Mouse (Mus musculus) thymus, postnatal 4 days (tissue): ENCODE measurements at regions not wholly inside any gene's neighbourhood (a gene's known extent, or its start where the extent isn't known, plus 50 kb on each side); places are given as distances from the start of the nearest gene placed in this dataset.

Experiments used
- DNase-seq: peaks from one replicate; pipeline ENCODE4 v3.0.0; 2021

DNA sequence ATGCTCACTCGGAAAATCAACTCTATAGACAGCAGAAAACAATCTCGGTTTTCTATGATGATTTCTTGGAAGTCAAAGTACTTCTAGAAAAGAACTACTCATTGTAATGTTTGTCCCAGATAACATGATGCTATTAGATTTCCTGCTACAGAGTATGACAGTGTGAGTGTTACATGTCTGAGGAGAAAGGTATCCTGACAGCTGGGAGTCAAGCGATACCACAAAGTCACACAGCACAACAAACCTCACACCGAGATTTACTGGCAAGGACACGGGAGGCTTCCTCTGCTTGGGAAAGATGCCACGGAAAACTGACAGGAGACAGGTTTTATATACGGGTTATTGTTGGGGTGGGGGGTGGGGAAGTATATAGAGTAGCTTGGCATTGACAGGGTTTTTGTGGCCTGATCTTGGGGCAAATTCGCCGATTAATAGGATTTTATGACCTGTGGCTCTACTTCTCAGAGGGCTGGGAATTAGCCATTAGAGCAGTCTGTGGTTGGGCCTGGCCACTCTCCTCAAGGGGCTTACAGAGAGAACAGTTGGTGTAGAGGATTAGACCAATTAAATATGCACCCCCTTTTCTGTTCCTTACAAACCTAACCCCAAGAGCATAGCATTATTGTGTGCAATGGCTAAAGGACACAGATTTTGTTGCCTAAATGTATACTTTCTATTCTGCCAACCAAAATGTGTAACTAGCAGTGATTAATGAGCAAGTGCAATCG, 209.2 kb upstream of the Sfrp2 start:
- no peak for DNase-seq

DNA sequence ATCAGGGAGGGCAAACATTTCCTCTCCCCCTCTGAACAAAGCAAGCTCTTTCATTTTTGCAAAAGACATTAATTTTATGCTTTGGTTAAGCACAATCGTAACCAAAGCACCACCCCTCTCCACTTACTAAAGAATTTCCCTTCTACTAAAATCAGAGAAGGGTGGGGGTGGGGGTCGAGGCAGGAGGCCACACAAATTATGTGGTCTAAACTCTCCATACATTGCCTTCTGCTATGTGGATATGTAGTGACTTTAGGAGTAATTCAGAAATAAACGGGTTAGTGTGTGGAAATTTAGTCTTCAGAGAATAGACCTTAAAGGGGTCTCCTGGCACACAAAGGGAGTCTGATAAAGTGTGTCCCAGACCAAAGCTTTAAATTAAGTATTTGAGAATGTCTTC, 204.1 kb upstream of the Sfrp2 start:
- DNase-seq = no peak

DNA sequence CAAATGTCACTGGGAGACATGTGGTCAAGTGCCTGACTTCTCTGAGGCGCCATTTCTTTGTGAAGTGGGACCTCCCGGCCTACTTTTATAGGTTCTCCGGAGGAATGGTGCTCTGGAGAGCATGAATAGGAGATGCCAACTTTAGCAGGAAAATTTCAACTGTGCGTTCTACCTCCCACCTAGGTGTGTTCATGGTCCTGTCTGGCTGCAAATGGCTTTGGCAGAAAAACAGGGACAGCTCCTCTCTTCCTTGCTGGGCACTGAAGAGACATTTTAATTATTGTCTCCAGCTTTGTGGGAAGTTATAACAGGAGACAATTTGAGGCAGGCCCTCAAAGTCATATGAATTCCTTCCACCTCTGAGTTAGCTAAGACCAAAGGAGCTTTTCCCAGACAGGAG, 190.6 kb upstream of the Sfrp2 start:
- DNase-seq = no peak

DNA sequence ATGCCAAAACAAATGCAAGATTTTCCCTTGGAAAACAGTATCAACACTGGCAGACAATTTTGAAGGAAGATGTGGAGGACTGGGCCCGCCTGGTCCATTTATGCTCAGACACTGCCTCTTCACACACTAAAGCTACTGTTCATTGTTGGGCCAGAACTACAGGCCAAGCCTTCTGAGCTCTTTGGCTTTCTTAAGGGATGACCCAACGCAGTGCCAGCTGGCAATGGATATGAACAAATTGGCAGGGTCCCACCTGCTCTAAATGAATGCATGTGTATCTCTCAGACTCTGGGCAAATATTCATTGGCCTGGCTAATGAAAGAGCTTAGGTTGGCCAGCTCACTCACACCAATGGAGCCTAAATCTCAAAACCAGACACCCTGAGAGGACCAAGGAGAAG, 190.0 kb upstream of the Sfrp2 start:
- no peak for DNase-seq

DNA sequence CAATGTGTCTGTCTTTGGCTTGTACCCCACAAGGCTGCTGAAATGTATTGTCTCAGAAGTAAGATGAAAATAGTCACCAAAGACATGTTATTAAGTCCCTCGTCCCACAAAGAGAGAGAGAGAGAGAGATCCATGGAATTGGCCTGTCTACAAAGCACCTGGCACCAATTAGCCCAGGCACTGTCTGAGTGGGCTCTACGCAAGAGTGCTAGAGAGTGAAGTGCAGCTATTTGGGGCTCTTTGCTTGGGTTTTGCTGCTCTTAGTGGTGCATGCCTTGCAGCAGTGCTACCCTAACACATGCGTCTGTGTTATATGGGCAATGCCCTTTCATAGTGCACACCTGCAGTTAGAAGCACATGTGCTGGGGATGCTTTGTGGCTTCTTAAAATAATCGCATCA, 185.4 kb upstream of the Sfrp2 start:
- DNase-seq = no peak

DNA sequence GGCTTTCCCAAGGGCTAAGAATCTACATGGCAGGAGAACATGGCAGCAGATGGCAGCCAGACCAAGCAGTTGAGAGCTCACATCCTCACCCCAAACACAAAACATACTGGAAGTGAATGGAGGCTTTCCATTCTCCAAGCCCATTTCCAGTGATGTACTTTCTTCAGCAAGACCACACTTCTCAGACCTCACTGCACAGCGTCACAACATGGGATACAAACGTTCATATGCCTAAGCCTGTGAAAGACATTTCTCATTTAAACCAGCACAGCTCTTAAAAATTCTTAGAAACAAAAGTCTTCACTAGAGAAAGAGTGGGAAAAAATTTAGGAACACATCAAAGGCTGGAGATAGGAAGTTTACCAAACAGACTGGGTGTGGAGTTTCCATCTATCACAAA, 183.9 kb upstream of the Sfrp2 start:
- DNase-seq = no peak

DNA sequence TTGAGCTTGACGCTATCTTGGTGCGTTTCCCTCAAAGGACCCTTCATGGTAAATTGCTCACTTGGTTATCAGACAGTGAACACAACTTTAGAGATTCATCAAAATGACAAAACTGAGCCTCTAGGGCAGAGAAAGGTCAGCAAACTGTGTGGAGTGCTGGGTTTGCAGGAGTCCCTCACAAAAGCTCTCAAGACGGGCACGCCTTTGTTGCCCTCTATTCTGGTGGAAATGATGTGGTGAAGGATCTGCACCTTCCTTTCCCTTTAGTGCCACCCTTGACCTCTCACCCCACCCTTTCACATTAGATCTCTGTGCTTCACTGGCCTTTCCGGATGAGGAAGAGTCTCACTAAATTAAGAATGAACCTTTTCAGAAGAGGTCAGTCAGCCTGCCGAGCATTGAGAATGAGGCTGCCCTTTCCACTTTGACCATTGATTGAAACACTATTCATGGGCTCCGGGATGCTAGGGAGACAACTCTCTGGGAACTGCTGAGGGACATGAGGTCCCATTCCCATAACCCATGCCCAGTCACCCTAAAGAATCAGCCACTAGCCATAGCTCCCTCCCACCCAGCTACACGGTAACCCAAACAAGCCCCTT, 182.9 kb upstream of the Sfrp2 start:
- no peak for DNase-seq

DNA sequence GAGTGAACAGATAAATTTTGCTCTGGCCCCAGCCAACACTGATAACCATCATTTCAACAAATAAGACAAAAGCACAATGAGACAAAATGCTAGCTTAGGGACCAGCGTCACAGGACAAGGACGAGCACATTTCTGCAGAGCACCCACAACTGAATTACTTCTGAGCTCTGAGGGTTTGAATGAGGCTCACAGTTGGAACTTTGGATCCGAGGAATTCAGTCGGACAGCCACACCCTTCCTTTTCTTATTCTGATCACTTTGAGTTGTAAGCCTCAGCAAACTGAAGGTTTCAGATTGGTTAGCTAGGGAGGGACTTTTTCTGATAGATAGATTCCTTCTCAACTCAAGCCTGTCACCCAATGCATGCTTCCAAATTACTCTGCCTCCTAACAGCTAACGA, 180.0 kb upstream of the Sfrp2 start:
- DNase-seq = no peak

DNA sequence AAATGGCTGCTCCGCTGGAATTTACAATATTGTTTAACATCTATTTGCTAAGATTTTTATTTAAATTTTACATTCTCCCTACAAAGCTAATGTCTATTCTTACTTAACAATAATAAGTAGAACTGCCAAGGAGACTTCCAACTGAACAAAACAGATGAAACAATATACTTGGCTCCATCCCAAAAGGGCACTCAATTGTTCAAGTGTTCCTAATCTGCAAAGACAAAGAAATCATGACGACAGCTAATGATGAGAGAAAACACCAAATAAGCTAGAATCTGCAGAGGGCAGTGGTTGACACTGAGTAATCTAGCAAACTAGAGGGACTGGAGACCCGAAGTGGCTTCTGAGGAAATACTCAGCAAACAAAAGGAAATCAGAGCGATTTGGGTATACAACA, 179.6 kb upstream of the Sfrp2 start:
- DNase-seq = no peak

DNA sequence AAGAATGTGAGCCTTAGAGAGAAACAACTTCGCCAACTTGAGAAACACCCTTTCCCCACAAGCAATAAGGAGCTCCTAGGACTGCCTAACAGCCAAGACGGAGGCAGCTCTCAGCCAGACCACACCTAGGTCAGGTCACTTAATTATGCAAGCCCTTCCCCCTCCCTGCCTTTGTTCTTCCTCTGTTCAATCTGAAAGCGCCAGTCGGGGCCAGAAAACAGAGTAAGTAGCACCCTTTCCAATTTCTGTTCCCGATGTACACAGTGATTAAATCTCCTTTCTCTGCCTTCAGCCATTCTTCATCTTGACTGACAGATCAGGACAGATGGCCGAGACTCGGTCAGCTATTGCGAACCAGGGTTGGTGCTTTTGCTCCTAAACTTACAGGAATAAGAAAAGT, 177.0 kb upstream of the Sfrp2 start:
- DNase-seq = no peak

DNA sequence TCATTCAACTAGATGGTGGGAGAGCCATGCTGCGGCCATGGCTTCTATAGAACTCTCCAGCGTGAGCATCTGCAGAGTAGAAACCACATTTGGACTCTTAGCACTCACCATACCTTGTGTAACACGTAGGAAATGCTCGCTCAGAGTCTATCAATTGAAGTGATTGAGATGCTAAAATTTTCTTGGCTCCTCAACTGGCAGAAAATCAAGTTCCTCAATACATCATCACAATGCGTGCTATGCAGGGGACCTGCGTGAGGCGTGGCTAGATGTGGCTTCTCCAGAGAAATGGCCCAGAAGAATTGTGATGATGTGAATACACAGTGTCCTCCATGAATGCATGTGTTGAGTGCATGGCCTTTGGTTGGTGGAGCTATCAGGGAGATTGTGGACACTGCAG, 174.9 kb upstream of the Sfrp2 start:
- DNase-seq = no peak

DNA sequence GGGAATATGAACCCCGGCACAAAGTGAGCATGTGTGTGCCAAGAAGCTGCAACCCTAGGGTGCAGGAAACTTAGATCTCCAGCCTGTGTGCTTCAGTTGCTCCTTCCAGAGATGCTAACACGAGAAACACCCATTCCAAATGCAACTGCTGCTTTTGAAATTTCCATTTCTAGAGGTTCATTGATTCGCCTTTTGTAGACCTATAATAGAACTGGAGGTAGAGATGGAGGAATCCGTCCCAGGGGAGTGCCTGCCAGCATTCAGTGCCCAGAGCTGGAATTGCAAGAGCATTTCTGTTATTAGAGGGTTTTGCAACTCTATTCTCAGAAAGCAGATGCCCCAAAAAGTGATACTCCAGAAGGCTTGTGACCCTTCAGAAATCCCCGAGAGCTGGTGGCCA, 172.8 kb upstream of the Sfrp2 start:
- no peak for DNase-seq

DNA sequence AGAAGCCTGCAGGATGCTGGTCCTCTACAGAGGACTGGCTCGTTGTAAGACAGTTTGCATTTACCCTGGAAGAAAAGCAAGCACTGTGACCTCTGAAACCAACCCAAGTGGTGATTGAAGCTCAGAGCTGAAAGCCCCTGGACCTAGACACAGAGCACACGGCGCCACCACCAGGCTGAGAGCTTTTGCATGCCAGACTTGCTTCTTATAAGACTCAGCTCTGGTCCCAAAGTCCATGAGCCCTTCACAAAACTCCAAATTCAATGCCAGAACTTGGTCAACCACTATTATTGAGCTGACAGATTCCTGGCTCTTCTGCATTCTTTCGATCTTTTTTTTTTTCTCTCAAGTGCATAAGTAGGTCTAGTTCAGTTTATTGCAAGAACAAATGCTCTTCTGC, 164.6 kb upstream of the Sfrp2 start:
- no peak for DNase-seq

DNA sequence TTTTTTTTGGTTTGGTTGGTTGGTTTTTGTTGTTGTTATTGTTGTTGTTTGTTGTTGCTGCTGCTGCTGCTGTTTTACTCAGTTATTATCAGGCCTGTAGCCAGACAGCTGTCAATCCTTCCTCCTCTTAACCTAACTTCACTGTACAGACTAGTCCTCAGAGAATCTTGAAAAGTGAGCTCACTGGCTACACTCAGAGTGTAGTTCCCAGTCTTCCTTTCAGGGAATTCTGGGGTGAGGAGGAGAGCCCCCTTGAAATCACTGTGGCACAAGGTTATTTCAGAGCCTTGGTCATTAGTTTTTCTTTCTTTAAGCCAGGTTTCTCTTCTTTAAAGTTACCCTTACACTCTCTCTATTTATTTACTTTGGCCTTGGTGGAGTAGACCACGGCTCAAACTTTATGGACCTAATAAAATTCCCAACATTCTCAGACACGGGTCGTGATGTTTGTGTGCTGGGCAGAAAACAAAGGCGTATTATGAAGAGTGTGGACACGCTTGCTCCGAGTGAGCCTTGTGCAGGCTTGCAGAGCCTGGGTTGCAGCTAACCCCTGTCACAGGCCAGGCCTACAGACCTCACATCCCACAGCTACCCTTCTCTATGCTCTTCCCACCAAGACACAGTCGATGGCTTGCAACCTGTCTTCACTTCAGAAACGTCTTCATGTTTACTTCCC, 156.9 kb upstream of the Sfrp2 start:
- DNase-seq = no peak

DNA sequence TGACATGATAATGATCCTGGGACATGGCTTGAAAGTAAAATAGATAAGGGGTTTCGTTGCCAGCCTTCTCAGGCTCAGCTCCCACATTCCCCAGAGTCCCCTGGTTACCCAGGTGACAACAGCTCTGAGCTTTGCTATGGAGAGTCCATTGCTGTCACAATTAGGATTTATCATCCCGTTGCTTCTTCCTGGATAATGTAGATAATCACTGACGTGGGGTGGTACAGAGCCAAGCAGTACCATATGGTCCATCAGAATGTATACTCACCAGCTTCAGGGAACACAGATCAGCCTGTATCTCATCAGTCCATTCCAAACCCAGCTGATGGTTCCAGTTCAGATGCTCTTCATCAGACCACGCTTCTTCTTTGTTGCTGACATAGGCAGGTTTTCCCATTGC, 145.7 kb upstream of the Sfrp2 start:
- no peak for DNase-seq

DNA sequence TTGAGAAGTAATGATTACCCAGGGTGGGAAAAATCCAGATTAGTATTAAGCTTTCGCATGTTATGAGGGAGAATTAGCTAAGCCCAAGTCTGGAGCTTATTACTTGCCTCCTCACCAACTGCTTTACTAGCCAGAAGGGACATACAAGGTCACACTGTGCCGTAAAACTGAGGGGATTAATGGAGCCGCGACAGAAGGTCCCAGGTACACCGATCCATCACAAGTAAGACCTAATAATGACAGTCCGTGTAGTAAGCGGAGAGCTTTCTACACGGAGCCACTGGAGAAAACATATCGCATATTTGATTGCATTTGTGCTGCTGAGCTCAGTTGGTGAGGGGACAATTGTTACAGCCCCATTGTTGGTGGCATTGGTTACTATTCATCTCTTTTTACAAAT, 133.1 kb upstream of the Sfrp2 start:
- no peak for DNase-seq

DNA sequence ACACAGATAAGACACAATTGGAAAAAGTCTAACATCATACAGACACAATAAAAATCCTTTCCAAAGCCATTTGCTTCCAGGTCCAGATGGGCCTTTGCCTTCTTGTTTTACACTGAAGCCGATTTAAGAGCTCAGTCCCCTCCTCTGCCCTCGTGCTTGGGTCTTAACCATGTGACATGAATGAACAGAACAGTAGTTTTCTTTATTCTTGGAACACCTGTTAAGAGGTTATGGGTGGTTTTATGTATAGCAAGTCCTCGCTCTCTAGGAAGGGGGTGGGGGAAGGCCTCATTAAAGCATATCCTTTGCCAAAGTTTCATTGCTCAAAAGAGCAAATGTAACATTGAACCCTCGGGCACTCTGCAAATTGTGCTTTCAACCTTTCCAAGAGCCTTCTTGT, 125.7 kb upstream of the Sfrp2 start:
- DNase-seq = no peak

DNA sequence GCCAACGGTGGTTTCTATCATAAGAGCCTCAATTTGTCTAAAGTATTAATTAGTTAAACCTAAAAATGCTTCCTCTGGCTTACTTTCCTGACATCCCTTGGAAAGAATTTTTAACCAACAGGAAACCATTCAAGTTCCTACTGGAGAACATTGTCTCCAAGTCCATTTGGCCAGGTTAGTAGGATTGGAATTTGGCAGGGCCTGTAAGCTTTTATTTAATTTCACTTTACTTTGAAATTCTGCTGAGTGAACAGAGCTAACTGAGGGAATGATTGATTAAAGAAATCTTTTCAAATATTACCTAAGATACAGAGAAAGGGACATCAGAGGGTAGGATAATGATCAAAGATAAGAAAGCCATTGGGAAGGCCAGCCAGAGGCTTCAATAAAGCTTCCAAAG, 102.4 kb upstream of the Sfrp2 start:
- no peak for DNase-seq

DNA sequence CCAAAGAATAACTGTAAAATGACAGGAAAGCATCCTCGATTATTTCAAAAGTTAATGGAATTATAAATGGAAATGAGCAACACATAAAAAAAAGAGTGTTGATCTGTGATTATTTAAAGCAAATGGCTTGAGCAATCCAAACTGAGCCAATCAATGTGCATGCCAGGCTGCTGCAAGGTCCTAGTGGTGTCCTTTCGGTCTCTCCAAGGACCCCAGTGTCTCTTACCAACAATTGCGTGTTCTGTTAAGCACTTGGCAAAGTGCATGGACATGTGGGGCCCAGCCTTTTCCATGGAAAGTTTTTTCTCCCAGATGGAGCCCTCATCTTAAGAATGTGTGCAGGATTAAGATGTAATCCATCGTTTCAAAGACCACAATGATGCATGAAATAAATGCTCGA, 90.0 kb upstream of the Sfrp2 start:
- DNase-seq = no peak

DNA sequence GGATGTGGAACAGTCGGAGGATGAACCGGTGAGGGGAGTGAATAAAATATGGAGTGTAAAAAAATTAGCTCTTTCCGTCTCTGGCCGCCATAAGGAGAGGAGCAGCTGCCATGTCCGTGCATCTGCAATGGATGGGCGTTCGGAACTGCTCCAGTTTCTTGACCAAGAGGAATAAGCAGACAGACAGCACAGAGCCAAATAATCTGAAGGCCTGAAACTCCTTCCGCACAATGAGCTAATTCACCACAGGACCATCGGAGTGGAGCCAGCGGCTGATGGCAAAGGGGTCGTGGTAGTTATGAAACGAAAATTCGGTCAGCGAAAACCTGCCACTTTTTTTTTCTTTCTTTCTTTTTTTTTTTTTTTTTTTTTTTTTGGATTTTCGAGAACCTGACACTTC, 79.5 kb upstream of the Sfrp2 start:
- no peak for DNase-seq

DNA sequence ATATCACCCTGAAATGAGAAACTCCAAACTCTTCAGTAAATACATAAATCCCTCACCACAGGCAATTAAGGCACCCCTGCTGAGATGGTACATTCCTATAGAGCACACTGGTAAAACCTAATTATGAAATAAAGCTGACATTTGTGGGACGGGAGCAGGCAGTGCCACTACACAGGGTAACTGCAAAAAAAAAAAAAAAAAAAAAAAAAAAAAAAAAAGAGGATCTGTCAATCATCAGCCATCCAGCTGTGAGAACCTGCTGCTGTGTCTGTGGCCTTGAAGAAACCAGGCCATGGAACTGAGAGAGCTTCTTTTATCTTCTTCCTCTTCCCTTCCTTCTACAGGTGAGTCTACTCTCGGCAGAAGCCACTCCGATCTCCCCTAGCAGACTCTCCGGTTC, 78.6 kb upstream of the Sfrp2 start:
- DNase-seq = no peak

DNA sequence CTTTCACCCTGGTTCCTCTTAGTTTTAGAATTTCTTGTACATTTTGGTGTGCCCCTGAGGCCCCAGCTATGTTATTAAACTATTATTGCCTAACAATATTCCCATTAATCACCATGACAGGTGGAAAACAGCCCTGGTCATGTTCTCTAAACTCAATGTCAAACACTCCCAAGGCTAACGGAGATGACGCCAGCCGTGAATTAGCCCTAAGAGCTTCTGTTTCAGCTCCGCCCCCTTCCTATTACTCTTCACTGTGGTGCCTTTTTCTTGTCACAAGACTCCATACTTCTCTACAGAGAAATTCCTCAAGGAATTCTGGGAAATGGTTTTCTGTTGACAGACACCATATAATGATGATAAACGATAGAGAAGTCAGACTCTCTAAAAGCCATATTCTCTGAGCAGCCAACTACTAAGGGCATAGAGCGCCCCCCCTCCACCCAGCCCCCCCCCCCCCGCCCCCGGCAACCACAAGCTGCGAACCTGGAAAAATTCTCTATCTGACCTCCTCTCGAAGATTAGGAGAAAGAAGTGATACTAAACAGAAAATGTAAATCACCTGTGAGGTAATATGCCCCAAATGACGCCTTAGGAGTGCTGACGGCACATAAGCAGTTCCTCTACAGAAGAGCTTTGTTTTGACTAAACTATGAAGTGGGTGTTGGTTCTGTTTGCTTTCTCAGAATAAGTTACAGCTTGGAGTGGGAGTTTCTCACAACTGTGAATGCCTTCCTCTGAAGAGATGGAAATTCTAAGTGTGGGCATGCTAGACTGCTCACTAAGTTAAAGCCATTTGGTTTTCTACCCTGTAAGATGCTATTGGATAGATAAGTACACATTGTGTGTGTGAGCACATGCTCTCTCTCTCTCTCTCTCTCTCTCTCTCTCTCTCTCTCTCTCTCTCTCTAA, 76.8 kb upstream of the Sfrp2 start:
- DNase-seq = no peak

DNA sequence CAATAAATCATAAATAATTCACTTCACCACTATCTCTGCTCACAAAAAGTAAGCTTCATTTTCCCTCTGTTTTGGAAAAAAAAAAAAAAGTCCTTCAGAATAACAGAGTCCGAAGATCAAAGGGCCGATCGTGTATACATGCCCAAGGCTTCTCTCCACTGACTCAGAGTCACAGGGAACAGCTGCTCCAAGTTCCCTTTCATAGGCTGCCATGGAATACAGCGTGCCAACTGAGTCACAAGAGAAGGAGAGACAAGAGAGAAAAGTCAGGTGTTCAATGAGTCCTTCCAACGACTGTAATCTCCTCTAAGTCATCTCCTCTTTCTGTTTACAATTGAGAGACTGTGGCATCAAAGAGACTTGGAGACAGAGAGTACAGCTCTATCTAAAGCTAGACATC, 71.6 kb upstream of the Sfrp2 start:
- no peak for DNase-seq

DNA sequence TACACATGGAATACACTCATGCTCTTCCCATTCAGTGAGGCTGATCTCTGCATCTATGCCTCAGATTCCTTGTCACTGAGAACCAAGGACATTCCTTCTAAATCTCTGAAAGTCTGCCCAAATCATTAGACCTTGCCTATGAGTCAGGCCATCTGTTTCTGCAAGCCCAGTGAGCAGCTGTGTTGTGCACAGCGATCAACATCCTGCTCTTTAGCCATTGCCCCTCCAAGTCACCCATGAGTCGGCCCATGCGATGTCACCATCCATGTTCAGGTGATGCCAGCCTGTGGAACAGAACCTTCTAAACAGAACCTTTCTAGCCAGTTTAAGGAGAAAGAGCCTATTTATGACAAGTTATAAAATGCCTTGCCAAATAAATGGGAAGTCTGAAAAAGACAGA, 66.4 kb upstream of the Sfrp2 start:
- no peak for DNase-seq
